Mouse (Mus musculus) E14TG2a.4 (cell line): Measurements from ENCODE around the gene Krtap3-3.
A peak's percentile ranks its signal among the peaks of the same experiment; 100 is the strongest.

ENCODE experiments used
- H3K27me3 ChIP-seq: 2 replicates; pipeline ENCODE4 v1.6.1; 2014; ENCODE audit warnings: low read length, control low read depth; ENCODE audit not compliant: insufficient read depth
- H3K36me3 ChIP-seq: 2 replicates; pipeline ENCODE4 v1.6.1; 2014; ENCODE audit warnings: low read length, control low read depth; ENCODE audit not compliant: insufficient read depth
- H3K4me1 ChIP-seq: replicated peaks from 2 replicates; pipeline ENCODE4 v1.6.1; 2014; ENCODE audit warnings: low read depth, low read length, control low read depth
- H3K4me3 ChIP-seq: replicated peaks from 2 replicates; pipeline ENCODE4 v1.5.1; 2014; ENCODE audit warnings: mild to moderate bottlenecking, low read length
- H3K9me3 ChIP-seq: 2 replicates; pipeline ENCODE4 v1.6.1; 2014; ENCODE audit warnings: low read length, control low read depth
- CTCF ChIP-seq: conservative IDR thresholded peaks from 2 replicates; pipeline ENCODE4 v1.5.1; 2014; ENCODE audit warnings: low read length
- NANOG ChIP-seq: IDR thresholded peaks from 2 replicates; pipeline ENCODE4 v1.6.1; 2014; ENCODE audit warnings: borderline replicate concordance, low read length, mixed read lengths
- POU5F1 ChIP-seq: IDR thresholded peaks from 2 replicates; pipeline ENCODE4 v1.6.1; 2014; ENCODE audit warnings: low read length, borderline replicate concordance

Krtap3-3 gene

GRCm38 (mm10) chr11:99573164-99573563 lies 22.5 kb upstream of the Krtap3-3 start:
- Histone ChIP-seq H3K9me3 (no peaks in the 10 kb centered on the region), H3K4me3 (no peak overlapping the region), H3K36me3 (no peaks in the 10 kb centered on the region), H3K4me1 (no peaks in the 10 kb centered on the region; the same call in 1 of the 2 replicates), H3K27me3 (no peaks in the 10 kb centered on the region)
- TF ChIP-seq CTCF (no peak), POU5F1 (no peak), NANOG (no peak)

- no peaks in the 10 kb centered on the region for H3K27me3 ChIP-seq
- TF ChIP-seq CTCF (no peak), POU5F1 (no peak), NANOG (no peak)
- H3K9me3 ChIP-seq = no peaks in the 10 kb centered on the region
- no peaks in the 10 kb centered on the region for H3K4me1 ChIP-seq
- no peaks in the 10 kb centered on the region for H3K36me3 ChIP-seq
- no peak within 1 kb of the TSS for H3K4me3 ChIP-seq
Measured at GRCm38 (mm10) chr11:99566530-99566929, 15.9 kb upstream of the Krtap3-3 start, which contains the start of gene Krtap3-1. Krtap3-1 (minus strand) TSS chr11:99566630.

- Histone ChIP-seq H3K36me3 (no peaks in the 10 kb centered on the region), H3K4me3 (no peak overlapping the region), H3K4me1 (no peaks in the 10 kb centered on the region), H3K9me3 (no peaks in the 10 kb centered on the region), H3K27me3 (no peaks in the 10 kb centered on the region)
- TF ChIP-seq POU5F1 = no peak
- TF ChIP-seq NANOG = no peak
- no peak for TF ChIP-seq CTCF
Measured at GRCm38 (mm10) chr11:99562580-99562979, 11.9 kb upstream of the Krtap3-3 start.

- Histone ChIP-seq H3K9me3 (no peaks in the 10 kb centered on the region), H3K27me3 (no peaks in the 10 kb centered on the region), H3K4me3 (no peak within 1 kb of the TSS), H3K4me1 (no peaks in the 10 kb centered on the region), H3K36me3 (no peaks in the 10 kb centered on the region)
- TF ChIP-seq CTCF = no peak
- TF ChIP-seq NANOG = no peak
- no peak for TF ChIP-seq POU5F1
Measured at GRCm38 (mm10) chr11:99559366-99559765, 8.7 kb upstream of the Krtap3-3 start, which contains the start of gene Gm11939. Gm11939 (minus strand) TSS chr11:99559466.

- Histone ChIP-seq H3K4me3 (no peak overlapping the region), H3K36me3 (no peaks in the 10 kb centered on the region), H3K4me1 (no peaks in the 10 kb centered on the region), H3K9me3 (no peaks in the 10 kb centered on the region), H3K27me3 (no peaks in the 10 kb centered on the region)
- TF ChIP-seq NANOG (no peak), POU5F1 (no peak), CTCF (no peak)
Measured at GRCm38 (mm10) chr11:99557976-99558745, 7.5 kb upstream of the Krtap3-3 start.

GRCm38 (mm10) chr11:99556753-99557152 lies 6.1 kb upstream of the Krtap3-3 start, which contains the start of gene Krtap3-2:
Krtap3-2 (minus strand) TSS chr11:99556853.
- Histone ChIP-seq H3K9me3 (no peaks in the 10 kb centered on the region), H3K36me3 (no peaks in the 10 kb centered on the region), H3K4me1 (no peaks in the 10 kb centered on the region), H3K4me3 (no peak within 1 kb of the TSS), H3K27me3 (no peaks in the 10 kb centered on the region)
- TF ChIP-seq CTCF = no peak
- TF ChIP-seq POU5F1 = no peak
- TF ChIP-seq NANOG = no peak

- no peaks in the 10 kb centered on the region for H3K4me1 ChIP-seq
- H3K4me3 ChIP-seq = no peak overlapping the region
- no peaks in the 10 kb centered on the region for H3K36me3 ChIP-seq
- H3K9me3 ChIP-seq = no peaks in the 10 kb centered on the region
- TF ChIP-seq NANOG = no peak
- TF ChIP-seq POU5F1 = no peak
- TF ChIP-seq CTCF = no peak
- H3K27me3 ChIP-seq = no peaks in the 10 kb centered on the region
Measured at GRCm38 (mm10) chr11:99556195-99556594, 5.5 kb upstream of the Krtap3-3 start.

GRCm38 (mm10) chr11:99547892-99548291 lies 2.8 kb downstream of the Krtap3-3 start:
- no peaks in the 10 kb centered on the region for H3K36me3 ChIP-seq

More at GRCm38 (mm10) chr11:99547892-99548291, 2.8 kb downstream of the Krtap3-3 start:
- Histone ChIP-seq H3K27me3 (peaks cover under 1% of the 10 kb centered on the region; the same call in 1 of the 2 replicates), H3K9me3 (no peaks in the 10 kb centered on the region), H3K4me3 (no peak overlapping the region), H3K4me1 (no peaks in the 10 kb centered on the region)
- TF ChIP-seq CTCF (peak; percentile 25), POU5F1 (no peak), NANOG (no peak)
